Mouse (Mus musculus) urinary bladder, adult 18-20 months (tissue): Measurements from ENCODE around the gene Map4k5.

Experiments
- DNase-seq, 2 experiments: peaks; one replicate each; pipeline ENCODE4 v3.0.0; 2022; ENCODE audit warnings: low spot score in 2 of 2, mixed read lengths in 2 of 2

Map4k5 gene

GRCm38 (mm10) chr12:69788380-69788779 lies 104.6 kb downstream of the Map4k5 start:
- no peak for DNase-seq

- DNase-seq = no peak
Observed at GRCm38 (mm10) chr12:69785471-69785870, 107.5 kb downstream of the Map4k5 start.

DNA sequence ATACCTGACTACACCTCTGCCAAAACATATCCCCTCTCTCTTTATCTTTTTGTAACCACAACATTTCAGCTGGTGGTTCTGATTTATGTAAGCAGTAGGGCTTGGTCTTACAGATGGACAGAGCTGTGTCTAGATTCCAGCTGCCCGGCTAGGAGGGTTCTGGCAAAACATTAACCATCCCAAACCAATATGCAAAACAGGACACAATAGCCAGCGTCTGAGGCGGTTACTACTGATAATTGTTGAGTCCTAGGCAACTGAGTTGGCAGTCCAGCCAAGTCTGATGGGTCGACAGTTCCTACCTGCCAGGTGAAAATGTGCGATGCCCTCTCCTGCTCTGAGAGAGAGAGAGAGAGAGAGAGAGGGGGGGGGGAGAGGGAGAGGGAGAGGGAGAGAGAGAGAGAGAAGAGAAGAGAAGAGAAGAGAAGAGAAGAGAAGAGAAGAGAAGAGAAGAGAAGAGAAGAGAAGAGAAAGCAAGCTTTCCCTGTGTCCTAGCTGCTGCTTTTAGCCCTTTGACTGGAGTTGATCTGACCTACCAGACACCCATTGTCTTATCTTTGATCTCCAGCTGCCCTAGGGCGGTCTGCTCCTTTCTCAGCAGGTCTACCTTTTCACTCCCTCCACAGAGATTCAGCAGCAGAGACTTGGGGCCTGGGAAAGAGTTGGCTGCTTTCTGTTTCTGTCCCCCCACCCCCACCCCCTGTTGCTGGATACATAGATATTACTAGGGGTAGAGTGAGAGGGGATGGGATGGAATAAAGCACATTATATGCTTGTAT lies 109.6 kb downstream of the Map4k5 start:
- no peak for DNase-seq

DNA sequence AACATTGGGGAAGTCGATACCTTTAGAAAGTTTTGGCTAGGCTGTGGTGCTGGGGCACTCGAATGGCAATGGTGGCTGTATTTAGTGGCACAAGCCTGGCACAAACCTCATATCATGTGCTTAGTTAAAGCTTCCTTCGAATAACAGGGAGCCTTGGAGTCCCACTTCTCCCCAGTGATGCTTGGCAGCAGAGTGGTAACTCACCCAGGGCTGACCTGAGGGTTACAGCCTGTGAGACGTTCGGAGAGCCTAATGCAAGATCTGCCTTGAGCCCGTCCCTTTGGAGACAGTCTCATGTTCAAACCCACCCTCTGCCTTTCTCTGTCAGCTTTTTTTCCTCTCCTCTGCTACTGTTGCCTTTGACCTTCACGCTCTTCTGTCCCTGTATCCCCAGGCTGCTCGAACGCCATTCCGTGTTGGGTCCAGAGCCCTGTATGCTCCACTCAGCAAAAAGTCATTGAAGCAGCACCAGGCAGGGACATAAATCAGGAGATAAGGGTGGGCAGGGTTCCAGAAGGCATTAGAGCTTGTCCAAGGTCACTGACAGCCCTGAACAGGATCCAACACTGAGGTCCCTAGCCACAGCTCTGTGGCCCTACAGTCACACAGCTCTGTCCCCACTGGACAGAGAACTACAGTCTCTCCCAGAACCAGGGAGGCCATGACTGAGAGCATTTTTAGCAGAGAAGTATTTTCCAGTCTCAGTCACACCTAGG lies 110.9 kb downstream of the Map4k5 start:
- DNase-seq = no peak

DNA sequence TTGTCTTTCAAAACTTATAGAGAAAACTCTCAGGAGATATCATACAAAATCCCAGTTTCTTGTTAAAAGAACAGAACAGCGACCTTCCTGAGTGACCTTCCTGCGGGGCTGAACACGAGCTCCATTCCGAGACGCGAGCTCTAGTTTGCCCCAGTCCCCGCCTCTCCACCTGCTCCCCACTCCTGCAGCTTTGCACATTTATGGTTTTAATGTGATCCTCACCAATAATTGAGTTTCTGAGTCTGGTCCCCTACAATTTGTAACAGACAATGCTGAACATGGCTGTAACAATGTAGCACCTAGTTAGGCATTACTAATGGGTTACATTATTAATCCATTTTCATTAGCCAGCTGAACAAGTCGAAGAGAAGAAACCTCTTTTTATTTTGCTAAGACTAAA lies 111.5 kb downstream of the Map4k5 start:
- no peak for DNase-seq

GRCm38 (mm10) chr12:69777957-69778356 lies 115.0 kb downstream of the Map4k5 start:
- DNase-seq = no peak

DNA sequence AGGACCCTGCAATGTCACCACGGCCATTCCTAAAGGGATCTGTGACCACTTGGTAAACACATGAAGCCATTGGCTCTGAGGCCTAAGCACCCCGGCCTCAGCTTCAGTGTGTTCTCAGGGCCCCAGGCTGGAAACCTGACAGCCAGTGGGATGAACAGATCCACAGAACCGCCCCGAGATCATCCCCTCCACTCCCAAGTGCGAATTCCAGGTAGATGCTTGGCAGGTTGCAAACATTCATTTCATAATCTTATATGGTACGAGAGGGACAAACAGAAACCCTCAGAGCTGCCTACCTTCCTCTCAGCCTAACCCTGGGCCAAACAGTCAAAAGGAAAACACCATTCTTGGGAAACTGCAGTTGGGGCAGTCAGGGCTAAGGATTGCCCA lies 115.7 kb downstream of the Map4k5 start:
- no peak for DNase-seq

- no peak for DNase-seq
Observed at GRCm38 (mm10) chr12:69776607-69777340, 116.2 kb downstream of the Map4k5 start.

DNA sequence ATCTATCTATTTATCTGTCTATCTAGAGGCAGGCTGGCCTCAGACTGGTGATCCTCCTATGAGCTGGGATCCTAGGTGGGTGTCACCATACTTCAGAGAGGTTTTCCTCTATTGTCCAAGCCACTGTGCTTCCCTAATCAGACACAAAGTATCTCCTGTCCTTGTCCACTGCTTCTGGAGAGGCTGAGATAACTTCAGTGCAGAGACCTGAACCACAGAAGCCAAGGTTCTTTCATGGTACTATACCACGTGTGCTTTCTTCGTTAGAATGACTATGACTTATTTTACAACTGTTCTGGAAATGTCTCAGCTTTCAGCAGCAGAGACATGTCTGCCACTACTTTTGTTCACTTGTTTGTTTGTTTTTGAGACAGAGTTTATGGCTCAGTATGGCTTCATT lies 124.2 kb downstream of the Map4k5 start:
- DNase-seq = no peak

GRCm38 (mm10) chr12:69767476-69768258 lies 125.3 kb downstream of the Map4k5 start:
- DNase-seq = no peak

DNA sequence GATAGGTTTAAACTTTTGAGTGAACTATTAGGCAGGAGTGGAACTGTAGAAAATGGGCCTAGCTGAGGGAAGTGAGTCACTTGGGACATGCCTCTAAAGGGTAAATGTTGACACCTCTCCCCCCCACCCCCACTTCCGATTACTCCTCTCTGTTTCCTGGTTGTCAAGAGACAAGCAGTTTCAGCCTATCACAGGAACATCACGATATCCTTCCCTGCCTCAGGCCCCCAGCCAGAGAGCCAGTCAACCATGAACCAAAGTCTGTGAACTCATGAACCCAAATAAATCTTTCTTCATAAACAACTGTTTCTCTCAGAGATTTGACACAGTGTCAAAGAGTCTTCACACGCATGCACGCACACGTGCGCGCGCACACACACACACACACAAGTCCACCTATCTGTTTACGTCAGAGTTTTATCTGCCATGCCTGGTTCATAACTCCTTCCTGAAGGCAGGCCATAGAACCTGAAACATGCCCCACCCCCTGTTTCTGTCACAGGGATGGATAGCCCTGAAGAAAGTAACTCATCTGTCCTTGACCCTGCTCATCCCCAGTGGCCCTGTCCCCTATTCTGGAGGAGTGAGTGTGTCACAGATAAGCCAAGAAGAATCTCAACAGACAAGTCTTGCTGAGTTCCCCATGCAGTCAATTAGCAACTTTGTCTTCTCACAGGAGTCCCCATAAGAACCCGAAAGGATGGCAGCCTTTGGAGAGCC lies 126.7 kb downstream of the Map4k5 start:
- no peak for DNase-seq

DNA sequence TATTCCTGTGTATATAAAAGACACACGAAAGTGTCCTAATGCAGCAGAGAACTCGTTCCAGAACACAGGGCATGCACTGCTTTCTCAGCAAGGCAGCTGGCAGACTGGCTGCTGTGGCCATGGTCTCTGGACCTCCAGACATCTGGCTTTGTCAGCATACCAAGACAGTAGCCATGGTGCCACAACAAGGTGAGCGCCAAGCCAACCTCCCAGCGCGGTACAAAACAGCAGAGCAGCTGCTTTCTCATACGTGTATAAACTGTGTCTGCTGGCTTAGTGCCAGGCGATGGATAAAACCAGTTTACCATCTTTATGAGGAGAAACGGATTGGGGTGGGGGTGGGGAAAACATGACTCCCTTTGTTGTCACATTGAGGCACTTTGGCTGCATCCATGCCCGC lies 127.5 kb downstream of the Map4k5 start:
- DNase-seq = no peak

DNA sequence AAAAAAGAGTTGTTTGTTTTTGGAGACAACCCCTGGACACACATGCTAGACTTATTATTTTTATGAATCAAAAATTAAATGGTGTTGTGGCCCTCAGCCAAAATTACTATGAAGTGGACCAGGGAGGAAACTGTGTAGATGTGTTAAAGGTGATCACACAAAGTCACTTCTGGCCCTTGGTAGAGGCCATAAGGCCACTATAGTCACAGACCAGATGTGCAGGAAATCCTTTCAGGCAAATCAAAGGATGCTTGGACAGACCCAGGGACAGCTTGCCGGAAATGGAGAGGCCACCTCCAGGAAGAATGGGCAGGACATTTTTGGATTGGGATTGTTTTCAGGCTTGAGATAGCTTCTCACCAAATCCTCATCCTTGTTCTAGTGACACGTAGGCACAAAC lies 131.4 kb downstream of the Map4k5 start:
- no peak for DNase-seq

GRCm38 (mm10) chr12:69760743-69761406 lies 132.1 kb downstream of the Map4k5 start:
- no peak for DNase-seq

DNA sequence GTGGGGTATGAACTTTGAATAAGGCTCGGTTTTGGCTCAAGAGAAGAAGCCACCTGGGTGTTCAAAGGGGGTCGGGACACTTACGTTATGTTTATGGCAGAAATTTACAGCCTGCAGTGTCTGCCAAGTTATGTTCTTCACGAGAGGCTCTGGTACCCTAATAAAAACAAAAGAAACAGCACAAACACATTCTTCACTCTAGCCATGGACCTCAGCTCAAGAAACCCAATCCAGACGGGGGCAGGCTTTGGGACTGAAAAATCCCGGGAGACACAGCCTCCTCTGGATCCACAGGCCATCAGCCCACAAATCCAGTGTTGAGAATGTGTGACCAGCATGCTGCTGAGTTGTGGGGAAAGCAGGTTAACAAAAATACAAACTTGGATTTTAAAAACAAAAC lies 133.0 kb downstream of the Map4k5 start:
- no peak for DNase-seq

- DNase-seq = no peak
Observed at GRCm38 (mm10) chr12:69759267-69759885, 133.6 kb downstream of the Map4k5 start.

GRCm38 (mm10) chr12:69758221-69759185 lies 134.5 kb downstream of the Map4k5 start:
- DNase-seq = no peak

DNA sequence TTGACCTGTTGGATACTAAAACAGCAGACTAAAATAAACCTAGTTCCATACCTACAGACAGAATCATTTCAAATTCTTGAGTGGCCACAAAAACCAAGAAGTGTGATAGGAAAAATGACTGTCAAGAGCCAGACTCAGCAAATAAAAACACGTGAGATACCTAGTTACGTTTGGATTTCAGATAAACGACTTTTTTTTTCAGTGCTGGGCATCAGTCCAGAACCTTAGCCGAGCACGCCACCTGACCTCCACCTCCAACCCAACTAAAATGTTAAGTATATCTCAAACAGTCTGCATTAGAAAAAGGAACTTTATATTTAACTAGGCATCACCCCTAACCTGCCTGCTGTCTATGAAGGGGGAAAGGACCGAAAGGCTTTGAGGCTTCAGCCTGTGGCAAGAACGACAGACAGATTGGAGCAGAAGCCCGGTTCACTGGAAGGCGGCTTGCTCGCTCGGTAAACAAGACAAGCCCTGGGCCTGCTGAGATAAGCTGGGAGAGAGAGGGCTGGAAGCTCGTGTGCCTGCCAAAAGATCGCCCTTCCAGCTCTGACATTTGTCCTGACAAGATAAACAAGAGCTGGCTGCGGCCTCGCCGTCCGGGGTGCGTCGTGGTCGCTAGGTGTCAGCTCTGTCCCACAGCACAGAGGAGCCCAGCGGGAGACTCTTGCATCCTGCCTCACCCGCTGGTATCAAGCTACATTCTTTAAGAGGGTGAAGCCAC lies 135.4 kb downstream of the Map4k5 start:
- DNase-seq = peak; percentile 50 to 68
